Mouse (Mus musculus): ENCODE results near the gene Tmem52b.

DNA sequence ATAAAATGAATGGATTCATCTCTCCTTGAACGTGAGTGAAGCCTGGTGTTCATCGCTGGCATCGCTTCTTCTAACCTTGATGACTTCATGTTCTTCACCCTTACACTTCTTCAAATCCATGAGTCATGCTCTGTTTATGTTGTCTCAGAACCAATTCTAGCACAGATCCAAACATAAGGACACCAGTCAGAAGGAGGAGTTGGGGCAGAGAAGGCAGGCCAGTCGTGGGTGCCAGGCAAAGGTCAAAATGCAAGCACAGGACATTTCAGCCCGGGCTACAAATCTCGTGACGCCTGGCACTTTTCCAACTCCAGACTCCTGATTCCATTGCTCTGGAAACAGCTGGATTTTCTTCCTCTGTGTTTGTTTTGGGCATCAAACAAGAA lies 20.2 kb downstream of the Tmem52b start:
- TF ChIP-seq CTCF (IDR thresholded peaks at IDR 0.05; ENCODE audit: low read depth, low read length): no peak
- no peak for TF ChIP-seq EP300 (IDR thresholded peaks at IDR 0.05; ENCODE audit: insufficient read depth, low read depth, low read length)

Data from ES-Bruce4 (cell line).